Mouse (Mus musculus) retina, embryonic 14.5 days (tissue): Measurements from ENCODE around the gene Tmem59l.

Experiments used
- DNase-seq: peaks from one replicate; pipeline ENCODE4 v3.0.0-alpha.2; 2015; ENCODE audit warnings: low spot score

Gene Tmem59l

GRCm38 (mm10) chr8:70460199-70460598 is 27.0 kb downstream of the Tmem59l start:
- no peak for DNase-seq

GRCm38 (mm10) chr8:70459636-70460035 is 27.5 kb downstream of the Tmem59l start:
- DNase-seq, result no peak

- no peak for DNase-seq
Measured at GRCm38 (mm10) chr8:70458462-70458861, 28.7 kb downstream of the Tmem59l start.

GRCm38 (mm10) chr8:70457882-70458281 is 29.3 kb downstream of the Tmem59l start:
- DNase-seq, result no peak

- no peak for DNase-seq
Measured at GRCm38 (mm10) chr8:70456996-70457395, 30.2 kb downstream of the Tmem59l start.

GRCm38 (mm10) chr8:70453852-70454251 is 33.3 kb downstream of the Tmem59l start:
- no peak for DNase-seq

GRCm38 (mm10) chr8:70452196-70452966 is 34.8 kb downstream of the Tmem59l start:
- DNase-seq, result no peak

- no peak for DNase-seq
Measured at GRCm38 (mm10) chr8:70447639-70448420, 39.3 kb downstream of the Tmem59l start.

- no peak for DNase-seq
Measured at GRCm38 (mm10) chr8:70445988-70446387, 41.2 kb downstream of the Tmem59l start.

- DNase-seq, result no peak
Measured at GRCm38 (mm10) chr8:70443326-70443725, 43.8 kb downstream of the Tmem59l start.

- DNase-seq, result no peak
Measured at GRCm38 (mm10) chr8:70441565-70441964, 45.6 kb downstream of the Tmem59l start.

- no peak for DNase-seq
Measured at GRCm38 (mm10) chr8:70440246-70440645, 46.9 kb downstream of the Tmem59l start.

GRCm38 (mm10) chr8:70439848-70440179 is 47.3 kb downstream of the Tmem59l start:
- no peak for DNase-seq

- peak; percentile 98 for DNase-seq
Measured at GRCm38 (mm10) chr8:70439055-70439847, 47.9 kb downstream of the Tmem59l start, which contains the start of gene Crtc1. Gene Crtc1 (minus strand): TSS chr8:70439579.

GRCm38 (mm10) chr8:70438423-70438822 is 48.7 kb downstream of the Tmem59l start:
- no peak for DNase-seq

- no peak for DNase-seq
Measured at GRCm38 (mm10) chr8:70435156-70435555, 52.0 kb downstream of the Tmem59l start.
